Mouse (Mus musculus) frontal cortex, postnatal 36 days (tissue): ENCODE data around the gene Lurap1.
A peak's percentile ranks its signal among the peaks of the same experiment; 100 is the strongest.

Experiments used
- DNase-seq, 2 experiments: peaks; one replicate each; pipeline ENCODE4 v3.0.0; 2022; ENCODE audit warnings: low spot score in 2 of 2

Lurap1 gene

GRCm38 (mm10) chr4:116110695-116111094, 40.4 kb downstream of the Lurap1 start:
- no peak for DNase-seq

DNA sequence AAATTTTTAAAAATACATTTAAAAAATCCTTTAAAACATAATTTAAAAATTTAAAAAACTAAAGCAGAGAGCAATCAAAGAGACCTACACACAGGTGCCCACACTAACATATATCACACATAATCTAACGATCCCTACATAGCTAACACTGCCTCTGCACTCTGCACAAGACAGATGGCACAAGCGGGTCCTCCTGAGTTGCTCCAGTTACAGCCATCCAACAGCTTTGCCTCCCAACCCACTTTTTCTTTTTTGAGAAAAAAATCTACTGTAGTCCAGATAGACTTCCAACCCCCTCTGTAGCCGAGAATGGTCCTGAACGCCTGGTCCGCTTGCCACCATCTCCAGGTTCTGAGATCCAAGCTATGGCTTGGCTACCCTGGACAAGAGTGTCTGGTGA, 45.9 kb downstream of the Lurap1 start:
- DNase-seq, result peak in 1 of 2 experiments; percentile 41

- no peak for DNase-seq
These were observed 50.2 kb downstream of the Lurap1 start for GRCm38 (mm10) chr4:116100959-116101358.

DNA sequence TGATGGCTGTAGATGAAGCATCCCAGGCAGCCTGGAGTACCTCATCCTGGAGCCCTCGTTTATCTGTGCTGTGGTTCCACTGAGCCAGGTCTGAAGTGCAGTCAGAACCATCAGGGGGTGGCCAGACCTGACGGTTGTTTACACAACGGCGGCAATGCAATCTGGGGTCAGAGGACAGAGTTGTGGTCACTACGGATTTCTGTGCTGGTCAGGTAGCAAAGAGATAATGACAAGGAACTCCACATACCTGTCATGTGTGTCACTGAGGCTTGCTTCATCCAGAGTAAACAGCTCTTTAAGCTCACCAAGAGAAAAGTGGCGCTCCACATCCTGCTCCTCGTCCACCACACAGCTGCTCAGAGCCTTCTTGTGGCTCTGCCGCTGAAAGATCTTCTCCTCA, 53.9 kb downstream of the Lurap1 start:
- no peak for DNase-seq

DNA sequence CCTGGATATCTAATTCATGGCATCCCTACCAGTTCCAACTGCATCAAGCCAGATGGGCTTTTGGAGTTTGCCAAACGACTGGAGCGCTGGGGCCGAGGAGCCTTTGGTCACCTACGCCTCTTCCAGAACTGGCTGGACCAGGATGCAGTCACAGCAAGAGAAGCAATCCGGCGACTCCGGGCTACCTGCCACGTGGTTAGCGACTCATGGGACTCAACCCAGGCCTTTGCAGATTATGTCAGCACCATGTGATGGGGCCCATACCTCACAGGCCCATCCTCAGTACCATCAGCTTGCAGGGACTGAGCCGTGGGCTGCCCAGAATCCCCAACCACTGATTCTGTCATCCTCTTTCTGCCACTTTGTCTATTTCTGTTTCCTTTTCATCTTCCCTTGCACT, 54.8 kb downstream of the Lurap1 start:
- no peak for DNase-seq

- DNase-seq, result peak in 1 of 2 experiments; percentile 23
These were observed 62.5 kb downstream of the Lurap1 start for GRCm38 (mm10) chr4:116088510-116089249.
